ENCODE assay signal across 23 mouse cellular contexts in genomic region chr15:27137580-27137979, GRCm38 (mm10).
DNase-seq lines count a peak whose midpoint lies in the region; ATAC-seq and TF ChIP-seq lines count a peak whose summit lies in the region.
"Had no signal": no experiment of that assay in that cellular context is flagged by ENCODE, and none has a peak within 500 bp of the region (broad histone marks: within the 10 kb centered on the region; RNA-seq: fewer than 3 reads in every experiment).

No protein-coding gene starts in this region.

- DNase-seq in embryonic facial prominence, embryonic 14.5 days (ENCODE audit: low spot score) = peak; percentile 9
- DNase-seq in embryonic facial prominence, embryonic 10.5 days (ENCODE audit: low spot score) = no peak
- no peak for DNase-seq in layer of hippocampus, adult 2 months (ENCODE audit: low spot score in 2 of 2)
- DNase-seq in layer of hippocampus, adult 8-10 months (ENCODE audit: low spot score in 2 of 2) = no peak
- no peak for DNase-seq in lung, postnatal 14 days
- DNase-seq: adrenal gland, adult 8-10 months; adrenal gland, postnatal 36 days; B cell, adult 2 months; cerebellum, adult 11 months; cerebellum, adult 8-10 months; cerebellum, postnatal 14 days; embryo, embryonic 11 days; gastrocnemius, adult 2 months; gastrocnemius, postnatal 25 days; heart, postnatal 4 days had no signal

- H3K9ac ChIP-seq in embryonic facial prominence, embryonic 14.5 days (ENCODE audit: low read depth, low read length) = no peak overlapping the region
- H3K9ac ChIP-seq in lung, embryonic 16.5 days (ENCODE audit: low read length) = no peak overlapping the region
- no peak overlapping the region for H3K9ac ChIP-seq in intestine, embryonic 16.5 days (ENCODE audit: low read depth, low read length)
- H3K9ac ChIP-seq: embryonic facial prominence, embryonic 12.5 days; forebrain, embryonic 12.5 days; heart, embryonic 13.5 days; hindbrain, embryonic 12.5 days had no signal

- peak; percentile 30; the same call in 1 of the 2 replicates for TF ChIP-seq CTCF in layer of hippocampus, adult 2 months (conservative IDR thresholded peaks at IDR 0.05)

- H3K4me3 ChIP-seq in embryonic facial prominence, embryonic 14.5 days (ENCODE audit: low read depth, low read length) = no peak overlapping the region
- no peak overlapping the region for H3K4me3 ChIP-seq in embryonic facial prominence, embryonic 10.5 days
- no peak overlapping the region for H3K4me3 ChIP-seq in layer of hippocampus, adult 2 months
- no peak overlapping the region for H3K4me3 ChIP-seq in lung, embryonic 16.5 days (ENCODE audit: low read length)
- no peak overlapping the region for H3K4me3 ChIP-seq in intestine, embryonic 16.5 days (ENCODE audit: low read length)
- H3K4me3 ChIP-seq: embryonic facial prominence, embryonic 12.5 days; forebrain, embryonic 12.5 days; gastrocnemius, adult 2 months; heart, embryonic 13.5 days; hindbrain, embryonic 12.5 days had no signal

- no peaks in the 10 kb centered on the region for H3K36me3 ChIP-seq in embryonic facial prominence, embryonic 14.5 days (ENCODE audit: control insufficient read depth, insufficient read depth, low read length)
- no peaks in the 10 kb centered on the region for H3K36me3 ChIP-seq in embryonic facial prominence, embryonic 10.5 days (replicated peaks)
- no peaks in the 10 kb centered on the region for H3K36me3 ChIP-seq in lung, embryonic 16.5 days (ENCODE audit: control insufficient read depth, insufficient read depth, low read length)
- H3K36me3 ChIP-seq in intestine, embryonic 16.5 days (ENCODE audit: control insufficient read depth, insufficient read depth, low read length) = no peaks in the 10 kb centered on the region
- H3K36me3 ChIP-seq: embryonic facial prominence, embryonic 12.5 days; forebrain, embryonic 12.5 days; G1E; heart, embryonic 13.5 days; hindbrain, embryonic 12.5 days had no signal

- H3K27me3 ChIP-seq in embryonic facial prominence, embryonic 14.5 days (replicated peaks; ENCODE audit: control insufficient read depth, insufficient read depth, low read length) = no peaks in the 10 kb centered on the region
- no peaks in the 10 kb centered on the region for H3K27me3 ChIP-seq in embryonic facial prominence, embryonic 10.5 days (replicated peaks; ENCODE audit: low read depth, poor library complexity, severe bottlenecking)
- no peaks in the 10 kb centered on the region for H3K27me3 ChIP-seq in lung, embryonic 16.5 days (ENCODE audit: control insufficient read depth, insufficient read depth, low read depth, low read length)
- no peaks in the 10 kb centered on the region for H3K27me3 ChIP-seq in intestine, embryonic 16.5 days (replicated peaks; ENCODE audit: control insufficient read depth, insufficient read depth, low read length)
- H3K27me3 ChIP-seq: embryonic facial prominence, embryonic 12.5 days; forebrain, embryonic 12.5 days; heart, embryonic 13.5 days; hindbrain, embryonic 12.5 days had no signal

- H3K4me1 ChIP-seq in embryonic facial prominence, embryonic 14.5 days (ENCODE audit: control insufficient read depth, insufficient read depth, low read length) = no peaks in the 10 kb centered on the region
- H3K4me1 ChIP-seq in embryonic facial prominence, embryonic 10.5 days = no peaks in the 10 kb centered on the region
- H3K4me1 ChIP-seq in lung, embryonic 16.5 days (replicated peaks; ENCODE audit: control insufficient read depth, insufficient read depth, low read length) = no peaks in the 10 kb centered on the region
- no peaks in the 10 kb centered on the region for H3K4me1 ChIP-seq in intestine, embryonic 16.5 days (ENCODE audit: control insufficient read depth, insufficient read depth, low read length)
- H3K4me1 ChIP-seq: embryonic facial prominence, embryonic 12.5 days; forebrain, embryonic 12.5 days; heart, embryonic 13.5 days; hindbrain, embryonic 12.5 days had no signal

- H3K9me3 ChIP-seq in embryonic facial prominence, embryonic 14.5 days (ENCODE audit: control insufficient read depth, low read length) = no peaks in the 10 kb centered on the region
- no peaks in the 10 kb centered on the region for H3K9me3 ChIP-seq in embryonic facial prominence, embryonic 10.5 days
- H3K9me3 ChIP-seq in lung, embryonic 16.5 days (ENCODE audit: control insufficient read depth, low read length) = no peaks in the 10 kb centered on the region
- H3K9me3 ChIP-seq in intestine, embryonic 16.5 days (ENCODE audit: control insufficient read depth, low read length) = no peaks in the 10 kb centered on the region
- H3K9me3 ChIP-seq: embryonic facial prominence, embryonic 12.5 days; forebrain, embryonic 12.5 days; G1E; heart, embryonic 13.5 days; hindbrain, embryonic 12.5 days had no signal

- H3K27ac ChIP-seq in embryonic facial prominence, embryonic 14.5 days (replicated peaks; ENCODE audit: low read depth, low read length) = no peak overlapping the region
- H3K27ac ChIP-seq in embryonic facial prominence, embryonic 10.5 days (replicated peaks) = no peak overlapping the region
- H3K27ac ChIP-seq in layer of hippocampus, adult 2 months = no peak overlapping the region
- no peak overlapping the region for H3K27ac ChIP-seq in lung, embryonic 16.5 days (ENCODE audit: low read length)
- H3K27ac ChIP-seq in intestine, embryonic 16.5 days (ENCODE audit: low read length) = no peak overlapping the region
- H3K27ac ChIP-seq: embryonic facial prominence, embryonic 12.5 days; forebrain, embryonic 12.5 days; gastrocnemius, adult 2 months; heart, embryonic 13.5 days; hindbrain, embryonic 12.5 days had no signal

- H3K4me2 ChIP-seq in embryonic facial prominence, embryonic 14.5 days (ENCODE audit: low read depth, low read length) = no peak overlapping the region
- H3K4me2 ChIP-seq in lung, embryonic 16.5 days (ENCODE audit: low read depth, low read length) = no peak overlapping the region
- H3K4me2 ChIP-seq in intestine, embryonic 16.5 days (ENCODE audit: low read depth, low read length) = no peak overlapping the region
- H3K4me2 ChIP-seq: embryonic facial prominence, embryonic 12.5 days; forebrain, embryonic 12.5 days; heart, embryonic 13.5 days; hindbrain, embryonic 12.5 days had no signal

- ATAC-seq in embryonic facial prominence, embryonic 14.5 days (ENCODE audit: low read depth) = no peak
- ATAC-seq in lung, embryonic 16.5 days (ENCODE audit: low read depth) = peak; percentile 71
- peak; percentile 67; the same call in 1 of the 2 replicates for ATAC-seq in intestine, embryonic 16.5 days
- ATAC-seq: CD4-positive, CD25-positive, alpha-beta regulatory T cell, adult 4 months had no signal

- 70% methylated on average over 5 of the region's 5 CpGs for WGBS in embryonic facial prominence, embryonic 14.5 days
- WGBS in embryonic facial prominence, embryonic 10.5 days = 84% methylated on average over 5 of the region's 5 CpGs
- 62% methylated on average over 5 of the region's 5 CpGs for WGBS in lung, embryonic 16.5 days
- 63% methylated on average over 5 of the region's 5 CpGs for WGBS in intestine, embryonic 16.5 days
